Mouse (Mus musculus) liver, adult 2 months (tissue): ENCODE measurements around the gene Nhsl1.

Source experiments
- CTCF ChIP-seq: fragments of 200-500 bp; IDR thresholded peaks from 2 replicates; pipeline ENCODE4 v1.5.1; 2011; ENCODE audit warnings: low read depth, low read length, control low read depth
- POLR2A ChIP-seq: fragments of 200-500 bp; IDR thresholded peaks from 2 replicates; pipeline ENCODE4 v1.6.1; 2011; ENCODE audit warnings: low read length, control low read depth; ENCODE audit not compliant: insufficient read depth; ENCODE audit errors: extremely low read depth

DNA sequence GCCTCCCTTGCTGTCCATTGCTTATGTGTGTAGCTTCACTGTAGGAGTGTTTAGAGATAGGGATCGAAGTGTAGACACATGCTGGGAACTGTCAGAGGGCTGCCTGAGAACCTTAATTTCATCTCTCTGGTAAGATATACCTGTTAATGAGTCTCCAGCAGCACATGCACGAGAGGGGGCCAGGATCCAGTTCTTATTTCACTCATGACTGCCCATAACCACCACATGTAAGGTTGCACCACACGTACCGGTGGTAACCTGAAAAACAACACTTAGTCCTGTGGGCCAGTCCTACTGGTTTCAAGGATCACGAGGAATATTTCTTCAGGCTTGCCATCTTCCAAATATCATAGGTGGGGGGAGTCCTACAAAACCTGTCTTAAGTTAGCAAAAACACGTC is 3.1 kb downstream of the Nhsl1 start:
- TF ChIP-seq CTCF: no peak
- TF ChIP-seq POLR2A: no peak
